Mouse (Mus musculus) B cell, adult (primary cell): ENCODE data around the gene Slc4a1. TPM values are rescaled to one million over a fixed set of nuclear protein-coding genes. Genes with fewer than 3 reads are reported as not detected.

Experiments
- total RNA-seq: library from RNA; stranded (reverse); gene quantifications from 4 replicates; pipeline ENCODE4 v1.2.4, GENCODE M21; 2023; ENCODE audit not compliant: inconsistent age

Gene Slc4a1
- total RNA-seq: 0.16 TPM in 1 of 4 replicates, not detected in the others

DNA sequence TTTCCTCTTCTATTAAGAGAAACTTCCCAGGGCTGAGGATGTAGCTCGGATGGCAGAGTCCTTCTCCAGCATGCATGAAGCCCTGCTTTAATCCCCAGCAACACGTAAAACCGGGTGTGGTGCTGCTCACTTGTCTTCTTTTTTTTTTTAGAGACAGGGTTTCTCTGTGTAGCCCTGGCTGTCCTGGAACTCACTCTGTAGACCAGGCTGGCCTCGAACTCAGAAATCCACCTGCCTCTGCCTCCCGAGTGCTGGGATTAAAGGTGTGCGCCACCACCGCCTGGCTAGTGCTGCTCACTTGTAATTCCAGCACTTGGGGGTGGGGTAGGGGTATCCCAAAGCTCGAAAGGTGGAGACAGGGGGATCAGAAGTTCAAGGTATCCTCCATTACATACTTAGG is at the start of gene Slc4a1:
TSS of gene Slc4a1 (minus strand) at position 101 of the 400 bp plus-strand sequence.

DNA sequence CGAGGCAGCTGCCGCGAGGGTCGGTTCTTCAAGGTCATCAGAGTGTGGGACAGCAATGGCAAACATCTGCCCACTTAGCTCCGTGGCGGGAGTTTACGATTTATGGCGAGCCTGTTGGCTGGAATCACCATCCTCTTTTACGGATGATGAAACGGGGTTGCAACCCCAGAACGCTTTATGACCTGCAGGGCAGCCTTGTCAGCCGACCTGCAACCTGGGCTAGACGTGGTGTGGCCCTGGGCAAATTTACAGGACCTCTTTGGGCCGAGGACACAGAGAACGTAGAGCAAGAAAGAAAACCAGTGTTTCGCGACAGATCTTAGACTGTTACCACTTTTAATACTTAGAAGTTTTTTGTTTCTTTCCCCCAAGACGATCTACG is 41.8 kb upstream of the Slc4a1 start, which contains the start of gene Slc25a39:
TSS of gene Slc25a39 (minus strand) at position 113 of the 382 bp plus-strand sequence.

DNA sequence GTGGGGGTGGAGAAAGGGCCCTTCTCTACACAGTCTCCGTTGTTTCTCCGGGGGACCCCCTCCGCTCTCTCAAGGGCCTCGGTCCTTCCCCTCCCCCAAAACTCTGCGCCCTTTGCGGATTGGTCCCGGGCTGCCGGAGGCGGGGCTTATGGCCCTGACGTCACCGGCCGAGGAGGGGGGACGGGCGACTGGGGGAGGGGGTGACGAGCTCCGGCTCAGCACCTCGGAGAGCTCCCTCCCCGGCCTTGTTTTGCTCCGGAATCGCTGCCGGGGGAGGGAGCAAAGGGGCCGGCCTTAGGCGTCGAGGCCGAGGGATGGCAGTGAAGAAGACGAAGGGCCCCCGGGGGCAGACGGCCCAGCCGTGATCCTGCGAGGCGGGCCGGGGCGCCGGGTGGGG is 27.2 kb upstream of the Slc4a1 start, which contains the start of gene Rundc3a:
TSS of gene Rundc3a (plus strand) at position 166 of the 397 bp plus-strand sequence.

DNA sequence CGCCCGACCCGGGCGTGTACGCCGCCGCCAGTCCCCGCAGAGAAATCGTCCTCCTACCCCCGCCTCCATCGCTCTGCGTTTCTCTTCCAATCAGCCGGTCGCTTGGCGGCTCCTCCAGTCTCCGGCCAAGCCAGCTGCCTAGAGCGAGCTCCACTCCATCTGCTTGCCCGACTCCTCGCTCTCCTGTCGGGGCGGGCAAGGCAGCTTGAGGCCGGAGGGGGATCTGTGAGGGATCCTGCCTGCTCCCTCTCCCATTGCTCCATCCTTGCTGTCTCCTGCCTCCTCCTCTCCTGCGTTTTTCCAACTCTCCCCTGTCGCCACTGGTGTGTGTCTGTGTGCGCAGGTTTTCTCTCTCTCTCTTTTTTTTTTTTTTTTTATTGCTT is 46.6 kb downstream of the Slc4a1 start, which contains the start of gene Ubtf:
TSS of gene Ubtf (minus strand) at position 333 of the 383 bp plus-strand sequence.

Other genes with a start within 250 kb of the Slc4a1 start
- not detected in 4 replicates for gene Nags, start 220.7 kb downstream of the Slc4a1 start, total RNA-seq
- 6.8 to 13.3 TPM (median 10.4 TPM) in 4 replicates for gene Tmem101, start 209.8 kb downstream of the Slc4a1 start, total RNA-seq
- gene Lsm12, start 180.9 kb downstream of the Slc4a1 start, total RNA-seq: 50.5 to 63.1 TPM (median 55.9 TPM) in 4 replicates
- gene G6pc3, start 176.6 kb downstream of the Slc4a1 start, total RNA-seq: 37.1 to 44.6 TPM (median 41.9 TPM) in 4 replicates
- gene Hdac5, start 136.0 kb downstream of the Slc4a1 start, total RNA-seq: 121 to 153 TPM (median 136 TPM) in 4 replicates
- gene BC030867, start 117.3 kb downstream of the Slc4a1 start, total RNA-seq: 0.51 to 2.6 TPM (median 1.4 TPM) in 4 replicates
- gene Asb16, start 97.5 kb downstream of the Slc4a1 start, total RNA-seq: not detected in 4 replicates
- 42.2 to 49.5 TPM (median 48.4 TPM) in 4 replicates for gene Tmub2, start 81.3 kb downstream of the Slc4a1 start, total RNA-seq
- gene Atxn7l3, start 69.6 kb downstream of the Slc4a1 start, total RNA-seq: 67.0 to 74.5 TPM (median 69.7 TPM) in 4 replicates
- 145 to 164 TPM (median 151 TPM) in 4 replicates for gene Ubtf, start 46.5 kb downstream of the Slc4a1 start, total RNA-seq
- 1.7 to 3.5 TPM (median 1.8 TPM) in 4 replicates for gene Rundc3a, start 27.2 kb upstream of the Slc4a1 start, total RNA-seq
- 35.6 to 50.9 TPM (median 36.9 TPM) in 4 replicates for gene Slc25a39, start 41.7 kb upstream of the Slc4a1 start, total RNA-seq
- gene Grn, start 64.1 kb upstream of the Slc4a1 start, total RNA-seq: 75.4 to 80.2 TPM (median 77.1 TPM) in 4 replicates
- gene Fam171a2, start 81.5 kb upstream of the Slc4a1 start, total RNA-seq: not detected in 4 replicates
- gene Itga2b, start 103.9 kb upstream of the Slc4a1 start, total RNA-seq: 5.1 to 9.3 TPM (median 7.0 TPM) in 4 replicates
- gene Gpatch8, start 190.2 kb upstream of the Slc4a1 start, total RNA-seq: 47.4 to 57.7 TPM (median 53.3 TPM) in 4 replicates
- gene Gm11627, start 213.3 kb upstream of the Slc4a1 start, total RNA-seq: not detected in 4 replicates
- not detected in 4 replicates for gene Fzd2, start 238.2 kb upstream of the Slc4a1 start, total RNA-seq